Mouse (Mus musculus) heart, postnatal 25 days (tissue): ENCODE results near the gene Cab39l. TPM values are rescaled to one million over a fixed set of nuclear protein-coding genes. Genes with fewer than 3 reads are reported as not detected.

ENCODE experiments used
- DNase-seq: peaks from one replicate; pipeline ENCODE4 v3.0.0; 2022; ENCODE audit warnings: low spot score
- intact Hi-C: fragments of 180-260 bp; cut with DNase I; formaldehyde crosslinking; loops from one replicate; pipeline ENCODE4 v1.15.1; 2025
- total RNA-seq, 2 experiments: library from RNA; stranded (reverse); gene quantifications; 2 replicates each; pipeline ENCODE4 v1.2.3; 2021

Cab39l gene
- total RNA-seq, 2 experiments from 2014 or later = 21.9 to 25.5 TPM

DNA sequence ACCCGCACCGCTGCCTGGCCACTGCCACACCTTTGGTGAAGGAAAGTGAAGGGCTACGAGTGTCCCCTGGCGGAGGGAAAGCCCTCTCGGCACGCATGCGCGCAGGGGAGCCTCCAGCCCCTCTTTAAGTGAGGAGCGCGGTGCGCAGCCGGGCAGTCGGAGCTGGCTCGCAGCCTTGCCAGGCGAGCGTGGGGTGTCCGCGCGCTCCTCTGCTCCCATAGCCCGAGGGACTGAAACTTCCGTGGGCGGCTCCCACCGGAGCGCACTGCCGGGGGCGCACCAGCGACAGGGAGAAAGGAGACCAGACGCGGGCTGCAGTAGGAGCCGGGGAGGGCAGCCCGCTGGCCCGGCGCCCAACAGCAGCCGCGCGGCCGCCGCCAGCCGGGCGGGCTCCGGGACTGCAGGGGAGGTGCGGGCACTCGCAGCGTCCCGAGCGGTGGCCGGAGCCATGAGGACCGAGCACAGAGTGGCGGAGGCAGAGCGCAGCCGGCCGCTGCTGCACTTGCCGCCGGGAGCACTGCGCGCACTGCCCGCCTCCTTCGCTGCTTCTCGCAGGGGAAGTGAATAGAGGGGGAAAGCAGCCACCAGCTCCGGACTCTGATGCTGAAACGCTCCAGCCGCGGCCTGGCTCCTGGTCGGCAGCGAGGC lies 184.5 kb downstream of the Cab39l start, which contains the start of gene Shisa2:
Shisa2 (plus strand) TSS at position 151 of the 648 bp plus-strand sequence.
- intact Hi-C loops = no loop called here

DNA sequence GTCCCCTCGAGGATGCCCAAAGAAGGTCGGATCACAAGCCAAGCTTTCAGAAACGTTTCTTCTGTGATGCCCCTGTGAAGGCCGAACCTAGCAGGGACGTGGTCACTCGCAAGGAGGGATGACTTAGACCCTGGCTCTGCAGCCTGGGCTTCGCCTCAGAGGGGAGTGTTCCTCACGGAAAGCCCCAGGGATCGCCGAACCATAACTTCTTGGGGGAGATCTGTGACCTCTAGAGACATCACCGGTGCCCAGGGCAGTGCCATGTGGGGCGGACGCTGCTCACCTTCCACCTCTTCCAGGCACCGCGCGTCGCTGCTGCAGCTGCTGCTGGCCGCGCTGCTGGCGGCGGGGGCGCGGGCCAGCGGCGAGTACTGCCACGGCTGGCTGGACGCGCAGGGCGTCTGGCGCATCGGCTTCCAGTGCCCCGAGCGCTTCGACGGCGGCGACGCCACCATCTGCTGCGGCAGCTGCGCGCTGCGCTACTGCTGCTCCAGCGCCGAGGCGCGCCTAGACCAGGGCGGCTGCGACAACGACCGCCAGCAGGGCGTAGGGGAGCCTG lies 185.1 kb downstream of the Cab39l start:
- intact Hi-C loops = no loop called here
- DNase-seq = no peak

More for the DNA sequence above, 184.5 kb downstream of the Cab39l start, which contains the start of gene Shisa2:
- peak; percentile 39 for DNase-seq

DNA sequence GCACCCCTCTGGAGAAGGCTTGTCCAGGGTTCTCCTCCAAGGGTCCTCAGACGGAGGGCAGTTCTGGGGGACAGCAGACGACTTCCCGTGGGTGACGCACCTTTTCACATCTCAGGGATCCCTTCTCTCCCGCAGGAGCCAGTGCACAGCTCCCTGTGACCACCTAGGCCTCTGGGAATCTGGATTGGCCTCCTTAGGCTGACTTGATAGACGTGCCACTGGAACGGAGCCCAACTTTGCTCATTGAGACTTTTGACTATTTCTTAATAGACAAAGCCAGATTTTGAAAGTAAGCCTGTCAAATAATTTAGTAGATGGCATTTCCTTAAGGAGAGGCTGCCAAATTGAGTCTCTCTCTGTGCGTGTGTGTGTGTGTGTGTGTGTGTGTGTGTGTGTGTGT lies 185.9 kb downstream of the Cab39l start:
- intact Hi-C loops = no loop called here
- DNase-seq = no peak

DNA sequence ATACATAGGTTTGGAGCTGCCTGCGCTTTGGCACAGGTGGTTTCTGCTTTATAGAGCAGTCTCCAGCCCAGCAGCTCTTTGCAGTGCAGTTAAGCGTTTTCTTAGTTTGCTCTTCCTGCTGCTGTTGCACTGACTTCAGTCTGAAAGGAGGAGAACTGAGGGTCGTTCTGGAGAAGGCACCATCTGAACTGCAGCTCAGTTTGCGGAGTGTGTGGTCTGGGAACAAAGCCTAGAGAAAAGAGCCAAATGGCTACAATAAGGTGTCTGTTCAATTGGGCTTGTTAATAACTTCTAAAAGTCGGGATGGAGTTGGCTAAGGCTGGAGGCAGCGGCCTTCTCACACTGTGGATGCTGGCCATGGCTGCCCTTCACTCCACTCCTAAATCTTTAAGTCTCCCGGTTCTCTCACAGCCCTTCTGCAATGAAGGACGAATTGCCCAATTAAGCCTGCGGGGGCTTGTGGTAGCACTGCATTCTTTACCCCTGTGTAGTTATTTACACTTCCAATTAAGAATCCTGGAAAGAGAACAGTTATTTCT lies 186.4 kb downstream of the Cab39l start:
- no peak for DNase-seq
- intact Hi-C loops = no loop called here

DNA sequence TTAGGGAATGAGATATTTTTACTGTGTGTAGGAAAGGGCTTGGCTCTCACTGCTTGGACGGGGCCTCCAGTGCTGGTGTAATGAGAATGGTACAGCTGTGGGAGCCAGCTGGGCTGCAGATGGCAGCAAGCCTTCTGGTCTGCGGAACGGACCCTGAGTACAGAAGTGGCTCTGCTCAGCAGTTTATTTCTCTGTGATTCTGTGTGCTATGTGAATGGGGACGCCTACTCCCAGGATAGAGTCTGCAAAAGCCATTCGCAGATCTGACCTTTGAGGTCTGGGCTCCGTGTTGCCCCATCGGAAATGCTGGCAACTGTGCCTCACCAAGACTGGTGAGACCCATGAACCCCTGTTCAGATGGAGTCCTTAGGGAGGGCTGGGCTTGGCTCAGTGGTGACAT lies 187.1 kb downstream of the Cab39l start:
- intact Hi-C loops = no loop called here
- no peak for DNase-seq

GRCm38 (mm10) chr14:59629308-59629707 lies 188.5 kb downstream of the Cab39l start:
- DNase-seq = no peak
- intact Hi-C loops = no loop called here

- intact Hi-C loops = no loop called here
- DNase-seq = no peak
Observed at GRCm38 (mm10) chr14:59630096-59630495, 189.3 kb downstream of the Cab39l start.

GRCm38 (mm10) chr14:59632067-59632466 lies 191.3 kb downstream of the Cab39l start:
- no peak for DNase-seq
- intact Hi-C loops = no loop called here

DNA sequence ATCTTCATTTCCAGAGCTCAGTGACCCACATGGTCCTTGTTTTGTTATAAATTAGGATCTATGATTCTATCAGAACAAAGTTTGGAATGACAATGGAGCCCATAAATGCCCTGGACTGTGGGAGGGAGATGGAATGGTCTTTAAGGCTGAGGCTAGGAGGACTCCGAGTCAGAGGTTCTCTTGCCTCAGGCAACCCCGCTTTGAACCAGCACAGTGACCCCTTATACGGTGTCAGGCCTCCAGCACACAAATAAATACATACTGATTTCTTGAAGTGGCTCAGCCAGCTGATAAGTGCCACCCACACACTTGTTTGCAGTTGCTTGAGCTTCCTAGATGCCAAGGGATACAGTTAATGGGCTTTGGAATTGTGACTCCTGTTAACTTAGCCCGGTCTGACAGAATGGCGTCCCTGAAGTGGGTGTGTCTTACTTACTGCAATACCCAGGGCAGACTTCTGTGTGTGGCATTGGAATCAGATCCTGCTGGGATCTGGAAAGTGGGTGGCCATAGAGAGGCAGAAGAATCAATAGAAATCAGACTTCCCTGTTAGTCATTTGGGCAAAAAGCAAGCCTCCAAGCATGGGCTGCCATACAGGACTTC lies 192.6 kb downstream of the Cab39l start:
- intact Hi-C loops = no loop called here
- DNase-seq = no peak

DNA sequence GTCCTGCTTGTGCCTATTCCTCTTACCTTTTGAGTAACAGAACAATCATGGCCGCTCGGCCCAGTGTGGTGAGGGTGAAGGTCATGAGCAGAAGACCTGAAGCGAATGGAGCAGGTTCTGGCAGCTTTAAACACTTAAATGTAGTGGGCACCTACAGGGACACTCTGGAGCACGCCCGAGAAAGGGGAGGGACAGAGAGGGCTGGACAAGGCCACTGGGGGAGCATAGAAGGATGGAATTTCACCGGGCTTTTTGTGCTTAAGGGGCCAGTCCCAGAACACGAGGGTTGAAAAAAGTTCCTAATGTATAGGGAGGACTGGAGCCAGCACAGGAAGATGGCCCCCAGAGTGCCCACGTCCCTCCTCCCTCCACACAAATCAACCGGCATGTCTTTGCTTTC lies 193.2 kb downstream of the Cab39l start:
- intact Hi-C loops = no loop called here
- DNase-seq = no peak

Other genes with a start within 250 kb of the Cab39l start
- gene Rcbtb1, start 239.8 kb upstream of the Cab39l start, total RNA-seq = 10 to 100 TPM; 11.0 to 11.5 TPM
- gene Gm6904, start 180.8 kb upstream of the Cab39l start, total RNA-seq = not detected
- gene Phf11a, start 143.4 kb upstream of the Cab39l start, total RNA-seq = under 1 TPM in 1 of 2 experiments, not detected in 1; 0.34 TPM
- gene Phf11b, start 99.6 kb upstream of the Cab39l start, total RNA-seq = 1 to 10 TPM in 1 of 2 experiments, under 1 TPM in 1; 0.88 to 1.3 TPM
- 1 to 10 TPM; 6.9 to 8.3 TPM for gene Phf11d, start 75.5 kb upstream of the Cab39l start, total RNA-seq
- 1 to 10 TPM in 1 of 2 experiments, under 1 TPM in 1; 0.64 to 1.1 TPM for gene Phf11c, start 45.6 kb upstream of the Cab39l start, total RNA-seq
- 10 to 100 TPM in 1 of 2 experiments, 1 to 10 TPM in 1; 9.9 to 10.8 TPM for gene Setdb2, start 88 bp upstream of the Cab39l start, total RNA-seq
- gene Cdadc1, start 157.0 kb downstream of the Cab39l start, total RNA-seq = 10 to 100 TPM; 42.6 to 45.8 TPM
- 1 to 10 TPM; 1.3 to 1.4 TPM for gene Shisa2, start 184.3 kb downstream of the Cab39l start, total RNA-seq